Mouse (Mus musculus) hindbrain, postnatal 0 days (tissue): ENCODE data around the gene Wwox. TPM values are rescaled to one million over a fixed set of nuclear protein-coding genes. Genes with fewer than 3 reads are reported as not detected.
A peak's percentile ranks its signal among the peaks of the same experiment; 100 is the strongest.

ENCODE experiments used
- ATAC-seq: fragments of 200-750 bp; cut with Nextera tagmentation; 2 replicates; pipeline ENCODE4 v1.8.0; 2017; ENCODE audit warnings: mild to moderate bottlenecking, moderate TSS enrichment, moderate library complexity
- DNase-seq: peaks from one replicate; pipeline ENCODE4 v3.0.0-alpha.2; 2015; ENCODE audit warnings: low spot score
- H3K27ac ChIP-seq: fragments of 300-500 bp; sonication (generic); 2 replicates; pipeline ENCODE4 v1.5.1; 2014; ENCODE audit warnings: mild to moderate bottlenecking
- H3K27me3 ChIP-seq: fragments of 300-500 bp; sonication (generic); 2 replicates; pipeline ENCODE4 v1.6.1; 2014; ENCODE audit warnings: low read length, mixed read lengths; ENCODE audit not compliant: insufficient read depth
- H3K36me3 ChIP-seq: fragments of 300-500 bp; sonication (generic); 2 replicates; pipeline ENCODE4 v1.6.1; 2014; ENCODE audit warnings: low read length, mixed read lengths; ENCODE audit not compliant: insufficient read depth
- H3K4me1 ChIP-seq: fragments of 300-500 bp; sonication (generic); 2 replicates; pipeline ENCODE4 v1.6.1; 2014; ENCODE audit warnings: antibody characterized with exemption, low read length, mixed read lengths; ENCODE audit not compliant: insufficient read depth
- H3K4me2 ChIP-seq: fragments of 300-500 bp; sonication (generic); 2 replicates; pipeline ENCODE4 v1.6.1; 2014; ENCODE audit warnings: low read depth, mild to moderate bottlenecking, low read length, moderate library complexity, mixed read lengths
- H3K4me3 ChIP-seq: fragments of 300-500 bp; sonication (generic); 2 replicates; pipeline ENCODE4 v1.5.1; 2014; ENCODE audit warnings: low read length
- H3K9ac ChIP-seq: fragments of 300-500 bp; sonication (generic); replicated peaks from 2 replicates; pipeline ENCODE4 v1.6.1; 2014; ENCODE audit warnings: mild to moderate bottlenecking, low read length, moderate library complexity, mixed read lengths
- H3K9me3 ChIP-seq: fragments of 300-500 bp; sonication (generic); 2 replicates; pipeline ENCODE4 v1.6.1; 2016; ENCODE audit warnings: low read length, mixed read lengths
- CTCF ChIP-seq: IDR thresholded peaks from 2 replicates; pipeline ENCODE4 v1.5.1; 2016; ENCODE audit warnings: antibody characterized with exemption, control low read depth, low read depth
- WGBS: fragments of 180-500 bp; shearing (Covaris S2); extraction: QIAGEN DNeasy Blood & Tissue Kit; methylation state at CpG from one replicate; pipeline ENCODE4 v1.1.7; 2014; 5-methylcytosine and 5-hydroxymethylcytosine counted together
- polyA plus RNA-seq: library from polyadenylated mRNA; unstranded; fragments of >200 nt; fragmentation: Nextera tagmentation; extraction: Ambion mirVana; gene quantifications from 2 replicates; pipeline ENCODE4 v1.2.1, GENCODE M21; 2015
- total RNA-seq: library from RNA; depleted of rRNA; stranded (reverse); fragments of >200 nt; gene quantifications from 2 replicates; pipeline ENCODE4 v1.2.3, GENCODE M21; 2014

Wwox gene
- total and polyA plus RNA-seq, 2 experiments from 2014 or later = 17.1 to 19.8 TPM

DNA sequence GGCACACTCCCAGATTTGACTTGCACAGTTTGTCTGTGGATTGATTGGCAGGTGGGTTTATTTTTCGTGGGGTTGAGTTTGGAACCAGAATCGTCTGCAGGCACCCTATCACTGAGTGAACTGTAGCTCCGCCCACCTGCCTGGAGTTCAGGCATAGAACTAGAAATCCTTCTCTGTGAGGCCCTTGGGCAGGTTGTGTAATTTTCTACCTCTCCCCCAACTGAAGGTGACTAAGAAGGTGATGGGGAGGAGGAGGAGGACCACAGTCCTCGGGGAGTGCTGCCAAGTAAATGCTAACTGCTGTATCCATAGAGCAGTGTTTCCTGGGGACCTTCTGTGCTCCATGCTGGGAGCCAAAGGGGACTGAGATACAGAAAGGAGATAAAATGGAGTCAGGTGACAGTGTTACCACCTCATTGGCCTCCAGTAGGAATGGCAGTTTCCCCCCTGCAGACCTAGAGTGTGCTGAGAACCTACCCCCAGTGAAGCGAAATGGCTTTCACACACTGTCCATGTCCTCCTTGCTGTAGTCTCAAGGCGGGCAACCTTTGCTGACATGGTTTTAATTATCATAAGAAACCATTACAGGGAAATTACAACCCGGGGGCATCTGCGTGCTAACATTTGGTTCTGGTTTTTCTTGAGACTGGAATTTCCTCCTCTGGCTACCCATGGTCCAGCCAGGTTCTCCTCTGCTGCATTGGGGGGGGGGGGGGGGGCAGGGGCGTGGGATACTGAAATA lies 195.4 kb downstream of the Wwox start:
- no peak overlapping the region for H3K4me2 ChIP-seq
- no peaks in the 10 kb centered on the region for H3K9me3 ChIP-seq
- no peak for ATAC-seq
- 68% methylated on average over 9 of the region's 9 CpGs for WGBS
- no peaks in the 10 kb centered on the region for H3K27me3 ChIP-seq
- no peak overlapping the region for H3K4me3 ChIP-seq
- H3K4me1 ChIP-seq = no peaks in the 10 kb centered on the region
- DNase-seq = no peak
- no peak for TF ChIP-seq CTCF
- H3K9ac ChIP-seq = no peak overlapping the region
- no peak overlapping the region for H3K27ac ChIP-seq
- H3K36me3 ChIP-seq = no peaks in the 10 kb centered on the region

DNA sequence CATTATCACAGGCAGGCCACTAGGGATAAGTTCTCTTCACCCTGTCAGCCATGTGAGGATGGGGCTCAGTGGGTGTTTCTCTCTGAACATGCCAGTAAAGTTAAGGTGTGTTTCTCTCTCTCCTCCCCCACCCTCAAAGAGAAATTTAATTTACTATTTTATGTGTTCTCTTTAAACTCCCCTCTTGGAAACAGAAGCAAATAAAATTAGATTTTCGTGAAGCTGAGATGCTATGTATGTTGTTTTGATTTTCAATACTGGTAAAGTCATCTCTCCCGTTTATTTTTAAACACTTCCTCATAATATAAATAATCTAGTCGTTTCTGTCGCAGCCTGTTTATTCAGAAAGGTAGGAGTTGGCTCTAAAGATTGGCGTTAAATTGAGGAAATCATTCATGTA lies 196.9 kb downstream of the Wwox start:
- no peak for TF ChIP-seq CTCF
- 77% methylated on average over 5 of the region's 5 CpGs for WGBS
- Histone ChIP-seq H3K4me3 (no peak overlapping the region), H3K4me1 (no peaks in the 10 kb centered on the region), H3K9ac (no peak overlapping the region), H3K36me3 (no peaks in the 10 kb centered on the region), H3K4me2 (no peak overlapping the region), H3K27ac (no peak overlapping the region), H3K9me3 (no peaks in the 10 kb centered on the region), H3K27me3 (no peaks in the 10 kb centered on the region)
- DNase-seq = no peak
- no peak for ATAC-seq

DNA sequence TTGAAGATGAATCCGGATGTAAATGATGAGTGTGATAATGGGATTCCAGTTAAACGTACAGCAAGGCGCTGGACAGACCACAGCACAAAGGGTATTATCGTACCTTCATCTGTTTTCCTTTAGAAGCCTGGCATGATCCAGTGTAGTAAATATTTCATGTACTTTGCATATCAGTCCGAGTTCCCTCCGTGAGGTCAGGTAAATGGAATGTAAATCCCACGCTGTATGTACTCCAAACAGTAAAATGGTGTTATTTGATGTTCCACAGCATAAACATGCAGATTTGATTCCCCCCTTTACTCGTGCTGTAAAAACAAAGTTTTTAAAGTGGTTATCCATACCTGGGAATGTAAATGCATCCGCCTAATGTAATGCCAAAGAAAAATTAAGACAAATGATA lies 202.4 kb downstream of the Wwox start:
- DNase-seq (no peak), ATAC-seq (no peak)
- no peaks in the 10 kb centered on the region for H3K9me3 ChIP-seq
- H3K27me3 ChIP-seq = no peaks in the 10 kb centered on the region
- H3K4me3 ChIP-seq = no peak overlapping the region
- no peak overlapping the region for H3K4me2 ChIP-seq
- 76% methylated on average over 9 of the region's 9 CpGs for WGBS
- H3K4me1 ChIP-seq = no peaks in the 10 kb centered on the region
- no peak for TF ChIP-seq CTCF
- no peaks in the 10 kb centered on the region for H3K36me3 ChIP-seq
- H3K27ac ChIP-seq = no peak overlapping the region
- H3K9ac ChIP-seq = no peak overlapping the region

DNA sequence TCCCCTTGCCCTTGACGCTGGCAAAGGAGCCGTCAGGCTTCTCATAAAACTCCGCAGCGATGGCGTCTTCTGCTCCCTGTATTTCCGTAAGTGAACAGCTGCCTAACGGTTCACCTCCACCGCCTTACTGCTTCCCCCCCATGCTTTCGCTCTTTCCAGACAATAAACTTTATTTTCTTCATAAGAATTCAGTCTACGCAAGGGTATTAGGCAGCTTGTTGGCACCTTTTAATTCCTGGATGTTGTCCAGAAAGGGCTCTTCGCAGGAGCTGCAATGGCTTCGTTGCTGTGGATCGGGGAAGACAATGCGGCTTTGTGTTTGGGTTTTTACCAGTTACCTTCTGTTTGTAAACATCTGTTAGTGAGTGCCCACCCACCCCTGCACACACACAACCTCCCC lies 211.3 kb downstream of the Wwox start:
- WGBS = 47% methylated on average over 14 of the region's 14 CpGs
- no peaks in the 10 kb centered on the region for H3K36me3 ChIP-seq

DNA sequence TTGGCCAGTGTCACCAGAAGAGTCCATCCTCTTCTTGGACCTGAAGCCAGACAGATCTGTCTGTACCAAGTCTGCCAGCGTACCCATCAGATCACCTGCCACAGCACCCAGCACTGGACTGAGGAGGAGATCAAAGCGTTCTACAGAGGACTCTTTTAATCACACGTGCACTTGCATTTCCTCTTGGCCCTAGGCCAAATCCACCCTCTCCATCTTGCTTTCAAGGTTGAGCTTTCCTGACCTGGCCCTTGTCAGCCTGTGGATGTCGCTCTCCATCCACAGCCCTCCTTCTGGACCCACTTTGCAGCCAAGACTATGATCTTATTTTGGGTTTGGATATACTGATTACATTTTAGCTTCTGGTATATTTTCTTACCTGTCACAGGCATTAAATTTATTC lies 218.3 kb downstream of the Wwox start:
- Histone ChIP-seq H3K4me3 (no peak overlapping the region), H3K4me1 (no peaks in the 10 kb centered on the region), H3K36me3 (no peaks in the 10 kb centered on the region), H3K9me3 (no peaks in the 10 kb centered on the region), H3K9ac (no peak overlapping the region), H3K27me3 (no peaks in the 10 kb centered on the region), H3K4me2 (no peak overlapping the region), H3K27ac (no peak overlapping the region)
- no peak for TF ChIP-seq CTCF
- DNase-seq (no peak), ATAC-seq (no peak)
- 55% methylated on average over 4 of the region's 4 CpGs for WGBS

More for the DNA sequence above, 211.3 kb downstream of the Wwox start:
- Histone ChIP-seq H3K4me3 (no peak overlapping the region; the same call in 1 of the 2 replicates), H3K27ac (no peak overlapping the region), H3K4me2 (peak overlapping the region; percentile 40), H3K27me3 (no peaks in the 10 kb centered on the region), H3K4me1 (no peaks in the 10 kb centered on the region), H3K9ac (no peak overlapping the region), H3K9me3 (no peaks in the 10 kb centered on the region)
- peak; percentile 59 for DNase-seq
- TF ChIP-seq CTCF = no peak
- ATAC-seq = no peak

DNA sequence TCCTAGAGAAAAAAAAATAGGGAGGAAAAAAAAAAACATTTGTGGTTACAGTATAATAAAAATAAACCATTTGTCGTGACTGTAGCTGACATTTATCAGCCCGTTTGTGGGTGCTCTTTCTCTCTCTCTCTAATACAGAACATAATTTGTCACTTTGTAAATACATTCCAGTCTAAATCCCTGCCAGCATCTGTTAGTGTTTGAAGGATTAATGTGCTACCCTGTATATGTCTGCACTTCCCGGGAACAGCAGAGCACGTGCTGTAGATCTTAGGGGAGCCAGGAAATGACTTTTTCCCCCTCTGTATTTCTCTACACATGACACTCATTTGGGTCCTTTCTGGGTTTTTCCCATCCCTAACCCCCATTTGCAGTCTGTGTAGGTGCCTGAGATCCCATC lies 219.0 kb downstream of the Wwox start:
- DNase-seq (no peak), ATAC-seq (no peak)
- Histone ChIP-seq H3K9me3 (no peaks in the 10 kb centered on the region), H3K27me3 (no peaks in the 10 kb centered on the region), H3K36me3 (no peaks in the 10 kb centered on the region), H3K4me3 (no peak overlapping the region), H3K27ac (no peak overlapping the region), H3K4me1 (no peaks in the 10 kb centered on the region), H3K9ac (no peak overlapping the region), H3K4me2 (no peak overlapping the region)
- TF ChIP-seq CTCF = no peak
- WGBS = 69% methylated on average over 4 of the region's 4 CpGs

DNA sequence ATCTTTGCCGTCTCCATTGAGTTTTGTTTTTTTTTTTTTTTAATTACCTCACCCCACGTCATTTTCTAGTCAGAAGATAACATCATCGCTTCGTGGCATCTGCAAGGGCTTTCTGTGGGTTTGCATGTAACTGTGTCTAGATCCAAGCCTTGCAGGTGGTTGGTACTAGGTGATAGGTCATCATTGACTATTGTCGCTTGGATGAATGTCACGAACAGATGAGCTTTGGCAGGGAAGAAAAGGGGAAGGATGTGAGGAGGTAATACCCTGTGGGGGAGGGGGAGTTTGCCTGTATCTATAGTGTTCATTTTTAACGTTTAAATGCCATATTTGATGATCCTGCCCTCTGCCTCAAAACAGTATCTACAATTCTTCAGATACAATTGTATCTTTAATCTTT lies 223.6 kb downstream of the Wwox start:
- no peak overlapping the region for H3K4me2 ChIP-seq
- H3K4me3 ChIP-seq = no peak overlapping the region
- H3K36me3 ChIP-seq = no peaks in the 10 kb centered on the region
- no peaks in the 10 kb centered on the region for H3K27me3 ChIP-seq
- H3K4me1 ChIP-seq = no peaks in the 10 kb centered on the region
- H3K27ac ChIP-seq = no peak overlapping the region
- no peak overlapping the region for H3K9ac ChIP-seq
- 78% methylated on average over 7 of the region's 7 CpGs for WGBS
- ATAC-seq (no peak), DNase-seq (no peak)
- no peaks in the 10 kb centered on the region for H3K9me3 ChIP-seq
- TF ChIP-seq CTCF = no peak
